Mouse (Mus musculus) right cerebral cortex, postnatal 10 days (tissue): ENCODE results near the gene Btbd35f19.
"Not testable (repeated sequence)": the region's sequence is repeated elsewhere in the genome, so short reads cannot be mapped to it uniquely, and the experiment has no call there.

Source experiments
- DNase-seq, 2 experiments: peaks; one replicate each; pipeline ENCODE4 v3.0.0; 2021; ENCODE audit warnings: low spot score in 2 of 2

The Btbd35f19 gene

DNA sequence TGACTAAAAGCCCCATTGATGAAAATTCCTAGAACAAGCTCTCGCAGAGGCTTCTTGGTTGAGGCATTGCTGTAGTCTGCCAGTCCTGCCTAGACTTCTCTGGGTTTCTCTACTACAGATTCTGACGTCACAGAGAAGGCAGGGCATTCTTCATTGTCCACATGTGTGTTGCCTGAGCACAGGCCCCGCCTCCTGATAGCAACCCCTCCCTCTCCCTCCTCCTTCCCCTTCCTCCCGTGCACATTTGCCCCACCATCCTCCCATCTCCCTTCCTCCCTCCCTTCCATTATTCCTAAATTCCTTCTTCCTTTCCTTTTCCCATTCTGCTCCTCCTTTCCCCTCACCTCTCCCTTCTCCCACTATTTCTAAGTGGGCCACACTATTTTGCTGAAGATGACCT is at the start of gene Btbd35f19:
TSS of gene Btbd35f19 (minus strand) at position 101 of the 400 bp plus-strand sequence.
- DNase-seq = not testable (repeated sequence)

DNA sequence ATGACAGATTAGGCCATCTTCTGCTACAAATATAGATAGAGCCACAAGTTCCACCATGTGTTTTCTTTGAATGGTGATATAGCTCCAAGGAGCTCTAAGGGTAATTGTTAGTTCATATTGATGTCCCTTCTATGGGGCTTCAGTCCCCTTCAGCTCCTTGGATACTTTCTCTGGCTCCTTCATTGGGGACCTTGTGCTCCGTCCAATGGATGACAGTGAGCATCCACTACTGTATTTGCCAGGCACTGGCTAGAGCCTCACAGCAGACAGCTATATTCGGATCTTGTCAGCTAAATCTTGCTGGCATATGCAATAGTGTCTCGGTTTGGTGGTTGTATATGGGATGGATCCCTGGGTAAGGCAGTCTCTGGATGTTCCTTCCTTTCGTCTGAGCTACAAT is 41.8 kb downstream of the Btbd35f19 start:
- peak in 1 of 2 experiments; percentile 7 for DNase-seq

DNA sequence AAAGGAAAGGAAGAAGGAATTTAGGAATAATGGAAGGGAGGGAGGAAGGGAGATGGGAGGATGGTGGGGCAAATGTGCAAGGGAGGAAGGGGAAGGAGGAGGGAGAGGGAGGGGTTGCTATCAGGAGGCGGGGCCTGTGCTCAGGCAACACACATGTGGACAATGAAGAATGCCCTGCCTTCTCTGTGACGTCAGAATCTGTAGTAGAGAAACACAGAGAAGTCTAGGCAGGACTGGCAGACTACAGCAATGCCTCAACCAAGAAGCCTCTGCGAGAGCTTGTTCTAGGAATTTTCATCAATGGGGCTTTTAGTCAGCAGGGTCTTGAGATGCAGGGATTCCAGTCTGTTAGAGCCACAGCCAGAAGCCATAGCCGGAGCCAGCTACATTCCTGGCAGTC is 47.6 kb downstream of the Btbd35f19 start, which contains the start of gene Btbd35f26:
TSS of gene Btbd35f26 (plus strand) at position 301 of the 400 bp plus-strand sequence.
- not testable (repeated sequence) for DNase-seq
